Mouse (Mus musculus) cerebellum, adult 2 months (tissue): ENCODE data around the gene A830018L16Rik. TPM values are rescaled to one million over a fixed set of nuclear protein-coding genes. Genes with fewer than 3 reads are reported as not detected.
"Not testable (repeated sequence)": the region's sequence is repeated elsewhere in the genome, so short reads cannot be mapped to it uniquely, and the experiment has no call there.

Experiments
- DNase-seq, 2 experiments: peaks; one replicate each; pipeline ENCODE4 v3.0.0; 2021
- H3K27ac ChIP-seq: fragments of 200-500 bp; 2 replicates; pipeline ENCODE4 v1.5.1; 2012; ENCODE audit warnings: low read length, control low read depth, inconsistent platforms; ENCODE audit not compliant: insufficient read depth
- H3K27me3 ChIP-seq: fragments of 200-500 bp; 2 replicates; pipeline ENCODE4 v1.6.1; 2012; ENCODE audit warnings: inconsistent platforms, mild to moderate bottlenecking, low read length, moderate library complexity; ENCODE audit not compliant: control insufficient read depth, insufficient read depth
- H3K4me1 ChIP-seq: fragments of 200-500 bp; 2 replicates; pipeline ENCODE4 v1.6.1; 2011; ENCODE audit warnings: low read length; ENCODE audit not compliant: control insufficient read depth, insufficient read depth
- H3K4me3 ChIP-seq: fragments of 200-500 bp; replicated peaks from 2 replicates; pipeline ENCODE3; 2011; ENCODE audit warnings: mild to moderate bottlenecking, low read depth, low read length, control low read depth; ENCODE audit not compliant: insufficient read depth
- CTCF ChIP-seq: fragments of 200-500 bp; IDR thresholded peaks from 2 replicates; pipeline ENCODE4 v1.5.1; 2011; ENCODE audit warnings: low read depth, mild to moderate bottlenecking, control low read depth, low read length, moderate library complexity, borderline replicate concordance; ENCODE audit not compliant: insufficient read depth
- POLR2A ChIP-seq: fragments of 200-500 bp; IDR thresholded peaks from 2 replicates; pipeline ENCODE4 v1.6.1; 2011; ENCODE audit warnings: low read length, control low read depth, borderline replicate concordance; ENCODE audit not compliant: insufficient read depth
- WGBS: fragments of 180-500 bp; shearing (Covaris S2); methylation state at CpG from one replicate; pipeline ENCODE4 v1.1.7; 2018; 5-methylcytosine and 5-hydroxymethylcytosine counted together
- polyA plus RNA-seq: library from polyadenylated mRNA; depleted of rRNA; stranded (reverse); fragments of >200 nt; gene quantifications from 2 replicates; pipeline ENCODE4 v1.2.3, GENCODE M21; 2012

A830018L16Rik gene
- polyA plus RNA-seq, 1 experiment = 7.3 TPM

DNA sequence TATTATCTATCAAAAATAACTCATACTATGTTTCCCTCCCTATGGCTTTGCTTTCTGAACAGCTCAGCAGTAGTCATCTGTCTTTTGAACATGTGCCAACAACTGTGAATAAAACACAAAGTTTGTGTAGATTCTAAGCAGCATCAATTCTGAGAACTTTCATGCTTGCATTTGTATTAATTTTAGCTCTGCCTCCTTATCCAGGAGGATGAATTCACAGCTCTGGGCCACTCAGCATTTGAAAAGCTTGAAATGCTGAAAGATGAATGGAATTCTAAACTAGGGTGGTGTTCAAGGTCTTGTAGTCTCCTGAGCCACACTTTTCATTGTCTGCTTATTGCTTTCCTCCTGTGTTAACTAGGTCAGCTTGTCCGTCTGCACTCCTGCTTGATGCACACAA is 13.4 kb downstream of the A830018L16Rik start:
- DNase-seq = no peak
- Histone ChIP-seq H3K27ac (no peak overlapping the region), H3K4me3 (no peak overlapping the region), H3K4me1 (no peaks in the 10 kb centered on the region), H3K27me3 (no peaks in the 10 kb centered on the region)
- no peak for TF ChIP-seq CTCF
- no peak for TF ChIP-seq POLR2A
- 80% methylated on average over 1 of the region's 1 CpGs for WGBS

- Histone ChIP-seq H3K27me3 (no peaks in the 10 kb centered on the region), H3K4me3 (no peak overlapping the region), H3K4me1 (no peaks in the 10 kb centered on the region), H3K27ac (no peak overlapping the region)
- 8% methylated on average over 1 of the region's 1 CpGs for WGBS
- peak in 1 of 2 experiments; percentile 11 for DNase-seq
- no peak for TF ChIP-seq POLR2A
- TF ChIP-seq CTCF = no peak
Measured at GRCm38 (mm10) chr1:11458353-11458752, 44.4 kb downstream of the A830018L16Rik start.

- no peaks in the 10 kb centered on the region for H3K4me1 ChIP-seq
- 50% methylated on average over 1 of the region's 1 CpGs for WGBS
Measured at GRCm38 (mm10) chr1:11466325-11466724, 52.4 kb downstream of the A830018L16Rik start.

GRCm38 (mm10) chr1:11467065-11467643 is 53.2 kb downstream of the A830018L16Rik start:
- DNase-seq = no peak
- TF ChIP-seq CTCF = no peak
- no peak for TF ChIP-seq POLR2A
- H3K27ac ChIP-seq = no peak overlapping the region
- H3K4me1 ChIP-seq = no peaks in the 10 kb centered on the region
- no peak overlapping the region for H3K4me3 ChIP-seq
- WGBS = 61% methylated on average over 5 of the region's 5 CpGs
- H3K27me3 ChIP-seq = no peaks in the 10 kb centered on the region

More at GRCm38 (mm10) chr1:11466325-11466724, 52.4 kb downstream of the A830018L16Rik start:
- H3K27me3 ChIP-seq = no peaks in the 10 kb centered on the region
- no peak for TF ChIP-seq POLR2A
- no peak; the same call in 1 of the 2 replicates for TF ChIP-seq CTCF
- no peak overlapping the region for H3K27ac ChIP-seq
- no peak for DNase-seq
- no peak overlapping the region for H3K4me3 ChIP-seq

DNA sequence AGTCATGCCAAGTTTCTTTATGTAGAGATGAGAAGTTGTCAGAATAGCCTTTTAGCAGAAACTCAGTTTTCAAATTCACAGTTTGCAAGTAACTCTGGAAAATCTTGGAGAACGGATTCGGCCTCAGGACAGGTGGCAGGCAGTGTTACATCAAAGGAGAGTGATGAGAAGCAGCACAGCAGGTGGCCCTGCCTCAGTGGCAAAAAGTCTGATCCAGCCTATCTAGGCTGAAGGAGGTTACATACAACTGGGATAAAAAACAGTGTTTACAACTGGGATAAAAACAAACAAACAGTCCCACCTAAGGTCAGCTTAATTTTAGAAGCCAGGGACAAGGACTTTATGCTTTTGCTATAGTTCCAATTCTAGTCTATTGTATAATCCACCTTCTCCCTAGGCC is 79.0 kb downstream of the A830018L16Rik start:
- no peak for TF ChIP-seq CTCF
- TF ChIP-seq POLR2A = no peak
- Histone ChIP-seq H3K4me3 (no peak overlapping the region), H3K27ac (no peak overlapping the region), H3K27me3 (no peaks in the 10 kb centered on the region), H3K4me1 (no peaks in the 10 kb centered on the region)
- WGBS = 79% methylated on average over 2 of the region's 2 CpGs
- no peak for DNase-seq

DNA sequence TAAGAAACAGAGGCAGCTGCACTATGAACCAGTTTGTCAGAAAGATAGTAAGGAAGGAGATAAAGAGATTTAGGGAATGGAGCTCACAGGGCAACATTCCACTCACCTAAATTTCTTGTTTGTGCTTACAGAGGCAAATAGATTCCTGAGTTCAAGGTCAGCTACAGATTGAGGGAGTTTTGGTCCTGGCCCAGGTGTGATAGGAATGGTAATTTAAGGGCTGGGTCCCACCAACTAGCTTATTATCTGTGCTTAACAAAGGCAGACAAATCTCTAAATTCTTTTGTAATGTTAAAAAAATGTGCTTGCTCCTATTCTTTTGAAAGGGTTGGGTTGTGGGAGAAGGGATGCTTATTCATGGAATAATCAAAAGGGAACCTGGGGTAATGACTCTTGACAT is 87.7 kb downstream of the A830018L16Rik start:
- Histone ChIP-seq H3K4me3 (no peak overlapping the region), H3K4me1 (no peaks in the 10 kb centered on the region), H3K27me3 (no peaks in the 10 kb centered on the region), H3K27ac (no peak overlapping the region)
- TF ChIP-seq POLR2A (no peak), CTCF (no peak)
- no peak for DNase-seq

DNA sequence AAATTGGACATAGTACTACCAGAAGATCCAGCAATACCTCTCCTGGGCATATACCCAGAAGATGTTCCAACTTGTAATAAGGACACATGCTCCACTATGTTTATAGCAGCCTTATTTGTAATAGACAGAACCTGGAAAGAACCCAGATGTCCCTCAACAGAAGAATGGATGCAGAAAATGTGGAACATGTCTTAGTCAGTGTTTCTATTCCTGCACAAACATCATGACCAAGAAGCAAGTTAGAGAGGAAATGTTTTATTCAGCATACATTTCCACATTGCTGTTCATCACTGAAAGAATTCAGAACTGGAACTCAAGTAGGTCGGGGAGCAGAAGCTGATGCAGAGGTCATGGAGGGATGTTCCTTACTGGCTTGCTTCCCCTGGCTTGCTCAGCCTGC is 135.9 kb downstream of the A830018L16Rik start:
- H3K4me1 ChIP-seq, H3K4me3 ChIP-seq, H3K27ac ChIP-seq, DNase-seq, H3K27me3 ChIP-seq: not testable (repeated sequence)
- 76% methylated on average over 1 of the region's 1 CpGs for WGBS

GRCm38 (mm10) chr1:11565309-11565708 is 151.4 kb downstream of the A830018L16Rik start:
- no peaks in the 10 kb centered on the region for H3K27me3 ChIP-seq
- H3K4me3 ChIP-seq = no peak overlapping the region
- 11% methylated on average over 6 of the region's 6 CpGs for WGBS
- peak; percentile 41; the same call in 1 of the 2 replicates for TF ChIP-seq CTCF
- TF ChIP-seq POLR2A = no peak
- no peaks in the 10 kb centered on the region for H3K4me1 ChIP-seq
- DNase-seq = peak; percentile 3 to 18
- no peak overlapping the region for H3K27ac ChIP-seq
